Mouse (Mus musculus) hindbrain, embryonic 15.5 days (tissue): ENCODE measurements around the gene Kcng1. TPM values are rescaled to one million over a fixed set of nuclear protein-coding genes. Genes with fewer than 3 reads are reported as not detected.

ENCODE experiments used
- ATAC-seq: fragments of 200-750 bp; cut with Nextera tagmentation; 2 replicates; pipeline ENCODE4 v1.8.0; 2017; ENCODE audit warnings: low read depth, moderate number of reproducible peaks, moderate TSS enrichment; ENCODE audit not compliant: low FRiP score
- H3K27ac ChIP-seq: fragments of 300-500 bp; sonication (generic); replicated peaks from 2 replicates; pipeline ENCODE4 v1.5.1; 2015; ENCODE audit warnings: mild to moderate bottlenecking, inconsistent platforms
- H3K27me3 ChIP-seq: fragments of 300-500 bp; sonication (generic); 2 replicates; pipeline ENCODE4 v1.6.1; 2015; ENCODE audit warnings: control low read depth, inconsistent platforms
- H3K36me3 ChIP-seq: fragments of 300-500 bp; sonication (generic); 2 replicates; pipeline ENCODE4 v1.6.1; 2015; ENCODE audit warnings: control low read depth, inconsistent platforms
- H3K4me1 ChIP-seq: fragments of 300-500 bp; sonication (generic); replicated peaks from 2 replicates; pipeline ENCODE4 v1.6.1; 2015; ENCODE audit warnings: control low read depth, inconsistent platforms
- H3K4me2 ChIP-seq: fragments of 300-500 bp; sonication (generic); 2 replicates; pipeline ENCODE4 v1.6.1; 2015; ENCODE audit warnings: moderate library complexity, mild to moderate bottlenecking, inconsistent platforms
- H3K4me3 ChIP-seq: fragments of 300-500 bp; sonication (generic); 2 replicates; pipeline ENCODE4 v1.5.1; 2015; ENCODE audit warnings: mild to moderate bottlenecking, inconsistent platforms
- H3K9ac ChIP-seq: fragments of 300-500 bp; sonication (generic); 2 replicates; pipeline ENCODE4 v1.6.1; 2015; ENCODE audit warnings: inconsistent platforms
- H3K9me3 ChIP-seq: fragments of 300-500 bp; sonication (generic); 2 replicates; pipeline ENCODE4 v1.6.1; 2016; ENCODE audit warnings: control low read depth, inconsistent platforms
- WGBS: fragments of 180-500 bp; shearing (Covaris S2); methylation state at CpG from one replicate; pipeline ENCODE4 v1.1.7; 2015; 5-methylcytosine and 5-hydroxymethylcytosine counted together
- polyA plus RNA-seq: library from polyadenylated mRNA; unstranded; fragments of >200 nt; fragmentation: Nextera tagmentation; extraction: Ambion mirVana; gene quantifications from 2 replicates; pipeline ENCODE4 v1.2.1, GENCODE M21; 2015

Kcng1 gene
- polyA plus RNA-seq = 1.8 and 1.9 TPM in 2 replicates

DNA sequence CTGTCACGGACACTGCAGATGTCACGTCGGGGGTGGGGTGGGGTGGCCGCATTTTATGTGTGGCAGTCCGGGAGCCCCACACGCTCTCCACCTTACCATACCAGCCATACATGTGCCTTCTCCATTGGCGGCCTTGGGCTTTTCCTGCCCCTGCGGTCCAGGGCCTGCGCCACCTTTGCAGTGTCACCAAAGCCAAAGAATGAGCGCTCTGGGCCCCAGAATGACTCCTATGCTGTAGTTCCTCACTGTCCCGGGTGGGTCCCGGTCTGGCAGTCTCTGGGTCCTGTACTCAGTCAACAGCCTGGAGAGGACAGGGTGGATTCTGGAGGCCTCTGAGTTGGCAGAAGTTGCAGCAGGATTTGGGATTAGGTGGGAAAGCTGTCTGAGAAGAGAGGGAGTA lies at the start of gene Kcng1:
TSS of gene Kcng1 (minus strand) at position 155 of the 400 bp plus-strand sequence.
- Histone ChIP-seq H3K27me3 (peaks cover 57% of the 10 kb centered on the region), H3K36me3 (no peaks in the 10 kb centered on the region), H3K4me3 (peak within 1 kb of the TSS; percentile 50), H3K9ac (peak within 1 kb of the TSS; percentile 44), H3K27ac (no peak within 1 kb of the TSS), H3K4me2 (peak within 1 kb of the TSS; percentile 95), H3K9me3 (no peaks in the 10 kb centered on the region), H3K4me1 (peaks cover 19% of the 10 kb centered on the region)
- ATAC-seq = no peak; the same call in 1 of the 2 replicates
- 18% methylated on average over 12 of the region's 12 CpGs for WGBS

DNA sequence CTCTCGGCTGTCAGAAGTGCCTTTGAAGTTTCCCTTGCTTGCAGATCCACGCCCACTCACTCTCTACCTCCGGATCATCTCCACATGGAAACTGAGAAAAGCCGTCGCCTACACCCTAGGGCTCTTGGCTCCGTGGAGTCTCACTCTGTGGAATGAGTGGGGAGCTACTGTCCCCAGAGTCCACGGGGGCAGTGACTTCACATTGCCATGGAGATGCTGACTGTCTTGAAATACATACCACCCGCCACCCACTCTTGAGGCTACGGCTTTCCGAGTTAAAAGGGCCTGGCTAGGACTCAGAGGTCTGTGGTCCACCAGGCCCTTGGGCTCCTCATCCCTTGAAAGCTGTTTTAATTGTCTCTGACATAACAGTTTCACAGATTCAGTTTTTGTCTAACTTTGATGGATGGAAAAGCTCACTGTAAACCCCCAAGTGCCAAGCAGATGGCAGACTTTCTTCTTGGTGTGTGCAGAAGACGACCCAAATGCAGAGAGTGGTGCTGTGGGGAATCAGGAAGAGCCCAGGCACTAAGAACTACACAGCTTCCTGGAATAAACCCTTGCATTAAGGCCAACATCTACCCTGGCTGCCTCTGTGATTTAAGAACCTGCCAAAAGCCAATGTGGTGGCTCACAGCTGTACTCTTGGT lies 49.0 kb upstream of the Kcng1 start:
- Histone ChIP-seq H3K4me3 (no peak overlapping the region), H3K27ac (no peak overlapping the region), H3K9ac (no peak overlapping the region), H3K9me3 (no peaks in the 10 kb centered on the region), H3K4me1 (peaks cover 18% of the 10 kb centered on the region), H3K36me3 (no peaks in the 10 kb centered on the region), H3K27me3 (no peaks in the 10 kb centered on the region), H3K4me2 (no peak overlapping the region)
- 60% methylated on average over 11 of the region's 11 CpGs for WGBS
- no peak for ATAC-seq

DNA sequence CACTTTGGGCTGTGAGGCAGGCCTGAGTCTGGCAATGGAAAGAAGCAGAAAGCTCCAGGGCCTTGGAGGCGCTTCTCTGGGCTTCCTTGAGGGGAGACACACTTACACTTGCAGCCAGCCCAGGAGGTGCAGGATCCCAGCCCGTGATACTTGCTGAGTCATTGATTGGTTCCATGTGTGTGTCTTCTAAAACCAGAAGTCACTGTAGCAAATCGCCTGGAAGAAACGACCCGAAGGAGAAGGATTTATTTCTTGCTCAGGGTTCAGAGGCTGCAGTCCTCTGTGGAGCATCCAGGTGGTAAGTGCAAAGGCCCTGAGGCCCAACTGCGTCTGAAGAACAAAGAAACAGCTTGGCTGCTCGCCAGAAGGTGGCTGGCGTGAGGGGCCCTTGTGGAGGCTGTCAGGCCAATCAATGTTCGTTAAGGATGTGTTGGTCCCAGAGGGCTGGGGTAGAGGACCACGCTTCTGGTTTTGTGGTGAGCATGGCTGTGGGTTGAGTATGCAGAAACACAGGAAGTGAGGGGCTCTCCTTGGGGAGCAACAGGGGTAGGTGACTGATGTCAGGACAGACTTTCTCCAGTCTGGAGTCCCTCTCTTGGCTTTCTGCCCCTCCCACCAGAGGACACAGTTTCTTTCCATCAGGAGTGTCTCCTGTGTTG lies 40.3 kb upstream of the Kcng1 start:
- no peaks in the 10 kb centered on the region for H3K36me3 ChIP-seq

DNA sequence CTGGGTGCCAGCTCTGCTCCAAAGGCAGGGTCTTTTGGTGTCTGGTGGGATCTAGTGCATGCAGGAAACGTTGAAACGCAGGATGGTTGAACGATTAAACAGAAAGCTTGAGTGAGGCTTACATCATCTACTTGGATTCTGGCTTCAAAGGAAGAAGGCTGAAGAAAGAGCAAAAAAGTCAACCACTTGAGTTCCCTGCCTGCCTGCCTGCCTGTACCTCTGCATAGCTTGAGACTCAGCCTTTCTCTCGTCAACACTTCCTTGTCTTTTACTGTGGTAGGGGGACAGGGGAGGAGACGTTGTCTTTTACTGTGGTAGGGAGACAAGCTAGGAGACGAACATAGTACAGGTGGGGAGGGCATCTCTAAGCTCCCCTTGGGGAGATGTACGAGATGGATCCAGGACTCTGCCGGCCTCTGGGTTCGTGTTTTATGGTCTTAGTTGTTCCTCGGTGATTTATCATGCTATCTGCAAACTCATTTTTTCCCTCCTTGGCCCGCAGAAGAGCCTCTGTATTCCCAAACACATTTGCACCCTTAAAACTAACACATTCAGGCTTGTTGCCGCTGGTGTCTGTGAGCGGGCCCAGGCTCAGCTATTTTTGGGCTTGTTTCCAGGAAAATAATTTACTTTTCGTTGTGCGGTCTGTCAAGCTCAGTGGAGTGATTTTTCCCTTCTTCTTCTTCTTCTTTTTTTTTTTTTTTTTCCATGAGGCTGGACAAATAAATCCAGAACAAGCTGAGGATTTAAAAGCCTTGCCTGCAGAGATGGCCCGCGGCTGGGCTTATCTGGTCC lies 39.0 kb upstream of the Kcng1 start:
- Histone ChIP-seq H3K27me3 (no peaks in the 10 kb centered on the region), H3K4me2 (no peak overlapping the region), H3K9ac (no peak overlapping the region), H3K27ac (no peak overlapping the region; the same call in 1 of the 2 replicates), H3K4me3 (no peak overlapping the region), H3K9me3 (no peaks in the 10 kb centered on the region), H3K36me3 (no peaks in the 10 kb centered on the region), H3K4me1 (peaks cover 4% of the 10 kb centered on the region; the same call in 1 of the 2 replicates)
- WGBS = 69% methylated on average over 17 of the region's 17 CpGs
- no peak for ATAC-seq

More for the DNA sequence above, 40.3 kb upstream of the Kcng1 start:
- no peaks in the 10 kb centered on the region for H3K9me3 ChIP-seq
- H3K27ac ChIP-seq = no peak overlapping the region
- WGBS = 56% methylated on average over 10 of the region's 10 CpGs
- no peak overlapping the region for H3K4me3 ChIP-seq
- H3K27me3 ChIP-seq = no peaks in the 10 kb centered on the region
- no peak overlapping the region for H3K4me2 ChIP-seq
- no peak overlapping the region for H3K9ac ChIP-seq
- ATAC-seq = no peak
- H3K4me1 ChIP-seq = peaks cover 4% of the 10 kb centered on the region; the same call in 1 of the 2 replicates

DNA sequence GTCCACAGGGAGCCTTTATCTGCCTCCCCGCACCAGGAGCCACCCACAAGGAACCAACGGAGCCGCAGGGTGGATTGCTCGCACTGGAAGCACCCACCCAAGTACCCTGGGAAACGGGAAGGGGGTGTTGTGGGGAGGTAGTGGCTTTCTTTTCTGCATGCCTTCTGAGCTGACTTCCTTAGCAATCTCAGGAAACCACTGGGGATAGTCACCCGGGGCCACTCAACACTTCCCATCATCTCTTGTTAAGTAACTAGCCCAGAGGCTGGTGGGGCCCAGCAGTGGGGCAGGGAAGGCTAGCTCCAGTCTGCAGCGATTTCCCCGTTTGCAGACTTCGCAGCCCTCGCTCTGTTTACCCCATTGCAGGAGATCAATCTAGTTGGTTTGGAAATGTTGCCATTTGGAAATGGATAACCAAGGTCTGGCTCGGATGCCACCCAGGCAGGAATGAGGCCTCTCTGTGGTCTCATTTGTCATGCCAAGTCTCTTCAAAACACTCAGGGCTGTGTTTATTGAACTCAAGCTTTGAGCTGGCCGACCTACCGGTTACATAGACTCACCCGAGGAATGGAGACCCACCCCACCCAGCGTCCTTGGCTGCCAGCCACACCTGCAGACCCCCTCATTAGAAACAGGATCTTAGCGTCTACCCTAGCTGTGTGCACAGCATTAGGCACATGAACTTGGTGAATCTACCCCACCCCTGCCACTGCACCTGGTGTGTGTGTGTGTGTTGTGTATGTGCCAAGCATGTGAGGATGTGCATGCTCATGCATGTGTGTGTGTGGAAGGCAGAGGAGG lies 33.3 kb upstream of the Kcng1 start:
- no peaks in the 10 kb centered on the region for H3K9me3 ChIP-seq
- no peaks in the 10 kb centered on the region for H3K4me1 ChIP-seq
- no peak overlapping the region for H3K4me3 ChIP-seq
- H3K27ac ChIP-seq = no peak overlapping the region
- ATAC-seq = no peak
- WGBS = 63% methylated on average over 16 of the region's 16 CpGs
- no peaks in the 10 kb centered on the region for H3K36me3 ChIP-seq
- H3K4me2 ChIP-seq = no peak overlapping the region
- H3K27me3 ChIP-seq = no peaks in the 10 kb centered on the region
- no peak overlapping the region for H3K9ac ChIP-seq

DNA sequence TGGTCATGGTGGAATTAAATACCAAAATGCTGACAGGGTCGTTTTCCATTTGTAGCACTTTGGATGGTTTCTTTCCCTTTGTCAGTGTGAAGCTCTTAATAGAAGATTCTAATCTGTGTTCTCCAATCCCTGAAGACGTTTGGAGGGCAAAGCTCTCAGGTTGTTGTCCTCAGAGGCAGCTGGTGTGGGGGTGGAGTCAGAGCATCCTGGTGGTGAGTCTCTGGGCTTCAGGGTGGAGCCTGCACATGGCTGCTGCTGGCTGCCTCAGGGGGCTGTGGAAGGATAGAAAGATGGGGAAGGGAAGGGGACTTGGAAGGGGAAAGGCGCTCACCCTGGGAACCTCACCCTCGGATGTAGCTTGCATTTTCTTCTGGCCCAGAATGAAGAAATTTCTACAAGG lies 31.0 kb upstream of the Kcng1 start:
- Histone ChIP-seq H3K36me3 (no peaks in the 10 kb centered on the region), H3K9me3 (no peaks in the 10 kb centered on the region), H3K27me3 (no peaks in the 10 kb centered on the region), H3K27ac (no peak overlapping the region), H3K4me1 (no peaks in the 10 kb centered on the region), H3K9ac (no peak overlapping the region), H3K4me3 (no peak overlapping the region), H3K4me2 (no peak overlapping the region)
- WGBS = 41% methylated on average over 4 of the region's 4 CpGs
- no peak for ATAC-seq

DNA sequence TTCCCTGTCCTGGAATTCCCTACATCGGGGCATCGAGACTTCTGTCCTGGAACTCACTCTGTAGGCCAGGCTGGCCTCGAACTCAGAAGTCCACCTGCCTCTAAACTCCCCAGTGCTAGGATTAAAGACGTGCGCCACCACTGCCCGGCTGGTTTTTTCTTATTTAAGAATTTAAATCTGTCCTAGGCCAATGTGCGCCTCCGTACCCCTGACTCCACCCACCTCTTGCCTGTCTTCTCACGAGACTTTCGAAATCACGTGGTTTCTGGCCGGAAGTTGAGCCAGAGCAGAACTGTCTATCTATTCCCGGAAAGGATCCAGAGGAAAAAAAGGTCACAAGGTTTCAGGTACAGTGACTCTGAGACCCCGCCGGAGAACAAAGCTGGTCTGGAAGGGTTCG lies 29.5 kb upstream of the Kcng1 start:
- no peak for ATAC-seq
- 93% methylated on average over 16 of the region's 16 CpGs for WGBS
- Histone ChIP-seq H3K9ac (no peak overlapping the region), H3K4me3 (no peak overlapping the region), H3K4me1 (no peaks in the 10 kb centered on the region), H3K27me3 (no peaks in the 10 kb centered on the region), H3K9me3 (no peaks in the 10 kb centered on the region), H3K4me2 (no peak overlapping the region), H3K27ac (no peak overlapping the region), H3K36me3 (no peaks in the 10 kb centered on the region)

DNA sequence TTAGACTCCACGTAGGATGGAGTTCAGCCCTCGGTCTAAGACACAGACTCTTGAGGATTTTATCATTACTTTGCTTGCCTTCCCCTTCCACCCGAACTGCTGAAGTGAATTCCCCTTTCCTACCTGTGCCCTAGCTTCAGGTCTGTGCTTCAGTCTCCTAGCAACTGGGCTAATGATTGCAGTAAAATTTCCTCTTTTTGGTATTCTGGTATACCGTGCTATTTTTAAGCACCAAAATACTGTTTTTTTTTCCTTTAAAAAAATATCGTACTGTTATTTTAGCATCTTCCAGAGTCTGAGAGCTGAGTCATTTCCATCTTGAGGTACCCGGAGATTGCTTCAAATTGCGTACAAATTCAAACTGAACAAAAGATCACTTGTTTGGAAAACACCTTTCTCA lies 27.4 kb upstream of the Kcng1 start:
- Histone ChIP-seq H3K9ac (no peak overlapping the region), H3K4me1 (no peaks in the 10 kb centered on the region), H3K36me3 (no peaks in the 10 kb centered on the region), H3K4me2 (no peak overlapping the region), H3K27me3 (no peaks in the 10 kb centered on the region), H3K27ac (no peak overlapping the region), H3K4me3 (no peak overlapping the region), H3K9me3 (no peaks in the 10 kb centered on the region)
- no peak for ATAC-seq
- WGBS = 73% methylated on average over 7 of the region's 7 CpGs

DNA sequence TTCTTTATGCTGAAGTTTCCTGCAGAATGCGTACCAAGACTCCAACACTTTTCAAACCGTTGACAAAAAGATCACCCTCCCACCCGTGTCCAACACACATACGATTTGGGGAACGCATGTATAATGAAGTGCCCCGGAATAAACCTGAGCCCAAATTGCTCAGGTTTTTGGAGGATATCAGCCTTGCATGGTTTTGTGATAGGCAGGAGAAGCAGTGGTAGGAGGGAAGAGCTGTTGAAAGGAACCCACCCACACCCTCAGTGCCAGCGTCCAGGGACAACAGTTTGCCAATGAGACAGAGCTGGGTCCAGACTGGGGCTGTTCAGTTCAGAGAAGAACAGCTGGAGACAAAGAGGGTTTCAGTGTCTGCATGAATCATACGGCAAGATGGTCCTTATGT lies 18.1 kb upstream of the Kcng1 start:
- Histone ChIP-seq H3K27ac (no peak overlapping the region), H3K36me3 (no peaks in the 10 kb centered on the region), H3K9ac (no peak overlapping the region), H3K9me3 (no peaks in the 10 kb centered on the region), H3K4me2 (no peak overlapping the region), H3K4me3 (no peak overlapping the region), H3K4me1 (no peaks in the 10 kb centered on the region), H3K27me3 (no peaks in the 10 kb centered on the region)
- WGBS = 82% methylated on average over 8 of the region's 8 CpGs
- ATAC-seq = no peak

DNA sequence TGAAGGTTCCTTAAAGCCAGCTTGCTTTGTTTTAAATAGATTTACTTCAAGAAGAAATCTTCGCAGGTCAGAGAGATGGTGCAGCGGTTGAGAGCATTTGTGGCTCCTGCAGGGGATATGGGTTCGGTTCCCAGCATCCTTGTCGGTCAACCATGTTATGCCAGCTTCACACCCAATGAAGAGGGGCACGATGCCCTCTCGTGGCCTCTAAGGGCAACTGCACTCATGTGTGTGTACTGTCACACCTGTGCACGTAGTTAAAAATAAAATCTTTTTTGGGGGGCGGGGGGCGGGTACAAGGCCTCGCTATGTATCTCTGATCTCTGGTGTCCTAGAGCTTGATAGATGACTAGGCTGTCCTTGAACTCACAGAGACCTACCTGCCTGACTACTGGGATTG lies 15.0 kb upstream of the Kcng1 start:
- Histone ChIP-seq H3K27me3 (no peaks in the 10 kb centered on the region), H3K36me3 (no peaks in the 10 kb centered on the region), H3K4me2 (no peak overlapping the region), H3K9ac (no peak overlapping the region), H3K4me1 (peaks cover 6% of the 10 kb centered on the region; the same call in 1 of the 2 replicates), H3K27ac (no peak overlapping the region), H3K4me3 (no peak overlapping the region), H3K9me3 (no peaks in the 10 kb centered on the region)
- ATAC-seq = no peak
- WGBS = 81% methylated on average over 10 of the region's 10 CpGs

DNA sequence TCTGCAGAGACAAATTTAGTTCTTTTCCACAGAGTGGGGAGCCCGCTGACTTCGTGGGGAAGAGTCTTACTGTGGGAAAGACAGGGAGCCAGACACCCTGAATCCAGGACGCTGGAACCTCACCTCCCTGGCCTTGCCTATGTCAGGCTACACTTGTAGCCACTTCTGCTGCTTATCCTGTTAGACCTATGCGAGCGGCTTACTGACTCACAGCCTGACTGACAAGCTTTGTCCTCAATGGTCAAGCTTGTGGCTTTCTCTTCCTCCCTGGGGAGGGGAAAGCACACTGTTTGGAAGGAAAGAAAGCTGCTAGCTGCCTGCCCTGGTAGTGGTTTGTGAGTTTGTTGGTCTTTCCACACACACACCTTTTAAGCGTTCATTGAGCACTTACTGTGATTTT lies 11.0 kb upstream of the Kcng1 start:
- H3K4me3 ChIP-seq = no peak overlapping the region
- no peak overlapping the region for H3K9ac ChIP-seq
- no peak for ATAC-seq
- H3K27me3 ChIP-seq = no peaks in the 10 kb centered on the region
- no peak overlapping the region for H3K27ac ChIP-seq
- no peak overlapping the region for H3K4me2 ChIP-seq
- 38% methylated on average over 6 of the region's 6 CpGs for WGBS
- peaks cover 11% of the 10 kb centered on the region; the same call in 1 of the 2 replicates for H3K4me1 ChIP-seq
- H3K36me3 ChIP-seq = no peaks in the 10 kb centered on the region
- no peaks in the 10 kb centered on the region for H3K9me3 ChIP-seq
